Mouse (Mus musculus) activated CD4-positive, CD25-positive, alpha-beta regulatory T cell, adult 4 months (primary cell): ENCODE measurements around the gene Fzd5. TPM values are rescaled to one million over a fixed set of nuclear protein-coding genes. Genes with fewer than 3 reads are reported as not detected.

ENCODE experiments used
- ATAC-seq: one replicate; pipeline ENCODE4 v1.8.0; 2017
- polyA plus RNA-seq, 2 experiments: library from polyadenylated mRNA; unstranded; fragments of 100-300 nt; shearing (Covaris generic); gene quantifications; one replicate each; pipeline ENCODE4 v1.2.1; 2017

Gene Fzd5
- under 1 TPM; 0.53 to 0.64 TPM for polyA plus RNA-seq

DNA sequence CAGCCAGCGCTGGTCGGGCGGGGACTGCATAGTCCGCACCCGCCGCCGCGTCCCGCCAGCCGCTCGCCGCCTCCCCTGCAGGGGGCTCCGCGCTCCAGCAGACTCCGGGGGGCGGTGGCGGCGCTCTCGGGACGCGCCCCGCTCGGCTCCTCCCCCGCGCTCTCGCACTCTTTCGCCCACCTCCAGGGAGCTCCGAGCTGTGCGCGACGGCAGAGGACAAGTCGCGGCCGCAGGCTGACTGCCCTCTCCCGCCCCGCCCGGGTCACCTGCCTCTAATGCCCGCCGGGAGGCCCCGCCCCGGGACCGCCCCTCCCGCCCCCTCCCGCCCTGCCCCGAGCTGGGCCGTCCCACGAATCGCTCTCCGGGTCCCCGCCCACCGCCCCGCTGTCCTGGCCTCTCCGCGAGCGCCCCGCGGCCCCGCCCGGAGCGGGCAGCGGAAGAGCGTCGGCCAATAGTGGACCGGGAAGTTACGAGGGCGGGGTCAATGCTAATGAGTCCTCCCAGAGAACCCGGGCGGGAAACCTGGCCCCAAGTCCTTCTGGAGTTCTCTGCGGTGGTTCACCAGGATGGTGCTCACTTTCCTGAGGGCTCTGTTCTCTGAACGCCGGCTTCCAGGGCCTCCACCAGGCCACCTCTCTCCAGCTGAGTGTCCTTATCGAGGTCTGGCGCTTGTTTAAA, at the start of gene Fzd5:
TSS of gene Fzd5 (minus strand) at position 250 of the 678 bp plus-strand sequence.
- peak; percentile 78 for ATAC-seq

DNA sequence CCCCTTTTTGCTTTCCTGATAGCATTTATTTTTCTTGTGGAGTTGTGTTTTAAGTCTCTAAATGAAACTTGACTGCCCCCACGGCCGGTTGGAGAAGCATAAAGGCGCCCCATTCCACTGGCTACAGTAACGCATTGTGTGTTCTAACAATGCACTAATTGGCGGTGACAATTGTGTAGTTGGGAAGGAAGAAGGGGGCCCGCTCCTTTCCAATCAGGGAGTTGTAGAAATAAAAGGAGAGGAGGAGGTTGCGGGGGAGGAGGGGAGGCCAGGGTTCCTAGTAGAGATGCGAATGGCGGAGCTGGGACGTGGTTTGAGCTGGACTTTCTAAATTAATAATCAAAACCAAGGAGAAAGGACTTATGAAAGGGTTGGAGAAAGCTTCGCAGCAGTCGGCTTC, 42.3 kb upstream of the Fzd5 start:
- ATAC-seq, result no peak

DNA sequence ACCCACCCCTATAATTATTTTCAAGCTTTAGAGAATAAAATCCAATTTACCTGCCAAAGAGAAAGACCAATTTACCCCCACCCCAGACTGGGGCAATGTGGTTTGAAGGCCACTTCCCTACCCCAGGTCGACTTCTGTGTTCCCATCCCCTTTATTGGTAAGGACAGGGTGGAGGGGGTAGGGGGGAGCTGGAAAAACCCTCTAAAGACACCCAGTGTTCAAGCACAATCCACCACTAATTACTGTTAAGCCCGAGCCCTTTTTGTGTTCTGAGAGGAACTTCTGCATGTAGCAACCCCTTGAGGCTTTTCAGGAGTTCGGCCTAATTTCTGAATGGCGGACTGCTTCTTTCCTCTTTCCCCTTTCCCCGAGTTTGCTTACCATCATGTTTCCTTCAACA, 41.9 kb upstream of the Fzd5 start:
- ATAC-seq, result no peak

DNA sequence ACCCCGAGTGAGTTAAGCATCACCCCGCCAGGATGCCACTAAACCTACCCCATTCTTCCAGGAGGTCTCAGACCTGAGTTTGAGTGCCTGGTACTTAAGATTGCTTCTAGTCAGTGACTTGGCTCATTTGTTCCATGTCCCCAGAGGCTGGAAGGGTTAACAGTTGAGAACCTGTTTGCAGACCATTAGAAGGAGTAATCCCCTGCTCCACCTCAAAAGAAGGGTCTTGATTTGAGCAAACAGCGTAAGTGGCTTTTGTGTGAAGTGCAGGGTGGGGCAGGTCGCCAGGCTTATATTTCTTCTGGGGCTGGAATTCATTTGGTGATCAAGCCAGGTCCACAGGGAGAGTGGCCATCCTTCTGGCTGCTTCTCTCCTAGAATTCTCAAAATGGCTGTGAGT, 35.8 kb upstream of the Fzd5 start:
- no peak for ATAC-seq

DNA sequence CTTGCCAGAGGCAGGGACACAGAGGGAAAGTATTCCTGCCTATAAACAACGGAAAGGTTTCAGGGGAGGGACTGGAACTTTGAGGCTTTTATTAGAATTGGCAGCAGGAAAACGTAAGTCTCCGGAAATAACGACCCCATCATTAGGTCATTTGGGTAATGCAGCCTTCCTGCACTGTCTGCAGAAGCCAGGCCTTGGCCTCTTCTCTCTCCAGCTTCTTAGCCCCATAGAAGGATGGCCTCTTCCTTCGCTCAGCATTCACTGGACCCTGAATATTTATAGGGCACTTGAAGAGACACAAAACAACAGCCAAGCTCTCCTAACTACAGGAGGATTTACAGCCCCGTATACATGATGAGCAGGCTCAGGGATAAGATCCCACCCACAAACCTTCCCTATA, 32.6 kb upstream of the Fzd5 start:
- no peak for ATAC-seq

DNA sequence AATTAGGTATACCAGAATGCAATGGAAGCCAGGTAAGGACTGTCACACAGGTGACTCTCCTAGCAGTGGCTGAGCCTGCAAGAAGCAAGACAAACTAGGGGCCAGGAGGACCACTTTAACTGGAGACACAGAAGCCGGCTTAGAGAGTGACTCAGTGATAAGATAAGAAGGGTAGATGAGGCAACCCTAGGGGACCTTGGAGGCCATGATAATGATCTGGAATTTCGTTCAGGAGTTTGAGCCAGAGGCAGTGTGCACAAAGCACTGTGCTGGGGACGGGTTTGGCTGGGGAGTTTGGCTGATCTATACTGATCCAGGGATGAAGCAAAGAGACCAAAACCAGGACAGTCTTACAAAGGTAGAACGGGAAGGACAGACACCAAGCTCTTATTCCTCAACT, 24.1 kb upstream of the Fzd5 start:
- no peak for ATAC-seq

DNA sequence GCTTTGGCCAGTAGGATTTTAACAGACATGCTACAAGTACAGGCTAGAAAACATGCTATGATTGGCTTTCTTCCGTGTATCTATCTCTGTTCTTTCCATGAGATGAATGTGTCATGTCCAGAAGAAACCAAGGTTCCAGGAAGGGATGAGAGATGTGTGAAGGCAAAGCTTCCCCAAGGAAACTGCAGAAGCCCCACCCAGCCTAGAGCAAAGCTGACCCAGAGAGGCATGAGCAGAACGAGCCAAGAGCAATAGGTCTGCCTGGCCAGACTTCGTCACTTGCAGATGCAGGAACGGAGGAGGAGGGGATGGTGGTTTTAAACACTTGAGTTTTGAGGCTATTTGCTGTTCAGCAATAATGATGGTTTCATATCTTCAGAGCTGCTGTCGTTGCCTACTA, 20.2 kb upstream of the Fzd5 start:
- ATAC-seq, result no peak

DNA sequence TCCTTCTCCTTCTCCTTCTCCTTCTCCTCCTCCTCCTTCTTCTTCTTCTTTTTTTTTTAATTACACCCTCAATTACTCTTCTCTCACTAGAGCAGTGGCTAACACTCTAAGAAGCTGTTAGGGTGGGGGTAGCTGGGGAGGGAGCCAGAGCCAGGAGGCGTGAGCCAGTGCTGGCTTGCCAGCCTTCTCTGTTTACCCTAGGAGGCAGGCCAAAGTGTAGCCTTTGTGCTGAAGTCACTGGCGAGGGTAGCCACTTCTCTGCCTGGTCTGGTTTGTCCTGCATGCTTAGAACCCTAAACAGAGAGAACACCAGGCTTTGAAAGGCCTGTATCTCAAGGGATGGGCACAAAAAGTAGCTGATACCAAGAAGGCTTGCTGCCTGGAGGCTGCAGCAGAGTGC, 19.7 kb upstream of the Fzd5 start:
- no peak for ATAC-seq

DNA sequence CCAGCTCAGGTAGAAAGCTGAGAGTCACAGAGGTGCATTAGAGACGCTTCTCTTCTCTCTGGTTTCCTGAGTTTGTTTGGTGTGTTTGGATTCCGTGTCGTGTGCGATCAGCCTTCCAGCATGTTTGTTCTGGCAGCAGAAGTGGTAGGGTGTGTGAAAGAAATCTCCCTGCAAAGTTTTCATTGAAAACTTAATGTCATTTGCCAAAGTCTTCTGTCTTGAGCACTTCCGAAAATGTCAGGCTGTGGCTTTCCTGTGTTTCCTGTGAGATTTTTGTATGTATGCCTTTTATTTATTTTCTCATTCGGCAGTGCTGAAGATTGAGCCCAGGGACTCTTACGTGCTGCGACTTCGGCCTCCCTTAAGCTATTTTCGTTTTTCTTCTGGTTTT, 19.1 kb upstream of the Fzd5 start:
- ATAC-seq, result no peak

DNA sequence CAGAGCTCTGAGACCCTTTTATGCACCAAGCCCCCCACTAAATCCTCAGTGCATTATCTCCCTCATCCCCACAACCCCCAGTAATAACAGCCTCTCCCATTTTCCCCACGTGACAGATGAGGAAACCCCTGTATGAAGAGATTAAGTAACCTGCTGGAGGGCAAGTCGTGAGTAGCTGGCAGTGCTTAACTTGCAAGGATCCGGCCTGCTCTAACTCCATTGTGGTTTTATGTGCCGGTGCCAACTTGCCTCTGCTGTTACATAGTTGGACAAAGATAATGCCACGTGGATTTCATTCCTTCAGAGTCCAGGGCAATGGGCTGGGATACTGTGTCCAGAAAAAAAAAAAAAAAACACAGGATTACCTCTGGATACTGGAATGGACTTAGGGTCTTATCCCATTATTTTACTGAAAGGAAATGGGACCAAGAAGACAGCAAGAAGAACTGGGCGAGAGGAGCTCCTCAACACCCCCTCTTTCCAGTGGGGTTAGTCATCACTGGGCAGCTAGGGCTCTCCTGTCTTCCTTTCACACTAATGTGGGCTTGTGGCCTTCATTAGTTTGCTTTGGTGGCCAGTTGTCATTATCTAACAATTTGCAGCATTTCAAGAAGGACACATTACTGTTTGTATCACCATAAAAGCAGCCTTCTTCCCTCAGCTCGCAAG, 18.6 kb upstream of the Fzd5 start:
- ATAC-seq, result no peak

DNA sequence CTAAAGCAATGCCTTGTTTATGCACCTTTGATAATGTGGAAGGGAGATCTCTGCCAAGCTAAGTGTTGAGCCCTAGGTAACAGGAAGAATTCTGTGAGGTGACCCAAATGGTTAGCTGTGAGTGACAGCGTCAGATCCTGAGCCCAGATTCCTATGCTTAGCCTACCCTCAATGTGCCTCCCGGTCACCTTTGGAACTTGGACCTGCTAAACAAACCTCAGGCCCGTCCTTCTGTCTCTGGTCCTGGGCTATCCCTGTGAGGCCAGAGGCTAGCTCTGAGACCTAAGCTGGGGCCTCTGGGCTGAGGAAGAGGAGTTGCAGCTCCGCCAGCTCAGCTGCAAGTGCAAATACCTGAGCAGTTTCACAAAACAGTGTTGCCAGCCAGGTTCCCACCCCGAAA, 17.1 kb upstream of the Fzd5 start:
- no peak for ATAC-seq

DNA sequence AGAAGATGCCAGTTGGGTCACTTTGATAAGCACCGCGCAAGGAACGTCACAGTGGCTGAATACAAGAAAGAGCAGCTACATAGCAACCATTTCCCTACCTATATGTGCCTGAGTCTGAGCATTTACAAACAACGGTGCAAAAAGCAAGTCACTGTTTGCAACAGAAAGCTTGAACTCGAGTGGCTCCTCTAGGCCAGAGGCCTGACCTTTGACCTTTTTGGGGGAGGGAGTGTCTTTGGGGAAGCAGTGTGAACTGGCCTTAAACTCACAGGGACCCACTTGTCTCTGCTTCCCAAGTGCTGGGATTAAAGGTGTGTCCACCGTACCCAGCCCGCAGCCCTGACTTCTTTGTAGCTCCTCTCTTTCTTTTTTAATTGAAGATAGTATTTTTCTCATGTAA, 16.1 kb upstream of the Fzd5 start:
- ATAC-seq, result no peak

DNA sequence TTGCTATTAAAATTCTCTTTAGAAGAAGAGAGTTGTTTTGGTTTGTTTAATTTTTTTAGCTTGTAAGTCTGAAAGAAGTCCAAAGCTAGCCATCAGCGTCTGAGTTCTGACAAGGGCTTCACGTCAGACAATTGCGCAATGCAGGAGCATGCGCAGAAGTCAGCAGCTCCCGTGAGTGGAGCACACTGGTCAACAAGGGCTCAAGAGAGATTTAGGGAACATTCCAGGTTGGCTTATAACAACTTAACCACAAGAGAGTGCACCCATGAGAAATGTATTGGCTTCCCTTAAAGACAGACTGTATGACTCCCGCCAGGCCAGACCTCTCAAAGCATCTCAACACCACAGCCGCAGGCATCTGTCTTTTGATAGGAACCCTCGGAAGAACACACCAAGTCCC, 15.6 kb upstream of the Fzd5 start:
- no peak for ATAC-seq

DNA sequence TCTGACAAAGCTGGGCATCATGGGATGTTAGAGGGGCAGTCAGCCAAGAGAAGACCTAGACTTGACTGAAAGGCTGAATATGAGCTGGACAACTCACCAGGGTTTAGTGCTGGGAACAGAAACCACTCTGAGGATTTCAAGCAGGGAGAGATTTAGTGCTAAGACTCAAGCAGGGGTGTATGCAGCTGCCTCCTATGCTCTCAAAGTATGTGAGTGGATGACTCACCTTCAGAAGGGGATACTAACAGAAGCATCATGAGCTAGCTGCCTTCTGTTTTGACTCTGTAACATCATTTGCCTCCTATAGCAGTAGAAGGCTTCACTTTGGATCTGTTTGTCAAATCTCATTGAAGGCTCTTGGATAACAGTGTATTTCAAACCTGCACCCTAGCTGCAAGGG, 7.1 kb upstream of the Fzd5 start:
- no peak for ATAC-seq

DNA sequence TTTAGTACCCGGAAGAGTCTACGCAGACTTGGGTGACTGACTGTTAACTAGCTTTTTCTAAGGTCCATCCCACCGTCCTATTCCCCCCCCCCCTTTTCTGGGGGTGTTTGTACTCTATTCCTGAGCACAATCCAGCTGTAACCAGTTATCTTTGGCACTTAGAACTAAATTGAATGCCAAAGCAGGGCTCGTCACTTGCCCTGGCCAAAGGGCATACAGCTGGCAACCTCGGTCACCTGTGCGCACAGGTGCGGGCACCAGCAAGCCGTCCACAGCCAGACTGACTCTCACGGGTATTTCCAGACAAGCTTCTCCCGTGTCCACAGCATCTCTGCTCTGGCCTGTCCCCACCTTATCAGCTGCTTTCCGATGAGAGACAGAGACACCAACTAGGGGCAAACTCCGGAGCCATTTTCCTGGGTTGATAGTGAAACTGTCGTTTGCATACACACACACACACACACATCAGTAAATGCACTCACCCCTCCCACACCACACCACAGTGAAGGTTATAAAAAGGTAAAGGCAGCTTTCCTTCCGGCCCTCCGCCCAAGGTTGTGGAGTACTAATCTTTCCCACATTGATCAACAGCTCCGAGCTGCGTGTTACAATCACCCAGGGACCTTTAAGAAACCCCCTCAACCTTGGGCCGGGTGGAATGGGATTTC, 5.3 kb upstream of the Fzd5 start:
- no peak for ATAC-seq

DNA sequence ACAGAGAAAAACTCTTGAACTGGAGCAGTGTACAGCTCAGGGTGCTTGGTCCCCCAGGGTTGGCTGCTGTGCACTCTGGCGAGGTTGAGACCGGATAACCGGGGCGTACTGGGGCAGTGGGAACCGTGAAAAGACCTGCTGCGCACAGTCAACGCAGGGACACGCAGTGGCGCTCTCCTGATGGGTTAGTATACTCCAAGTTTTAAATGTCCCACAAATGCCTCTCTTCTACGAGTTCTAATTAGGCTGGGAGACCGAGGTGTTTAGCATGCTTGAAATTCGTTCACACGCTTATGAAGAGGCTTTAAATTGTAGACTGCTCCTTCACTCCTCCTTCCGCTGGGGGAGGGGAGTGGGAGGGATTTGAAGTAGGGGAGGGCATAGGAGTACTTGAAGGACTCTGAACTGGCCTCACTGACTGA, 1.1 kb upstream of the Fzd5 start:
- no peak for ATAC-seq

DNA sequence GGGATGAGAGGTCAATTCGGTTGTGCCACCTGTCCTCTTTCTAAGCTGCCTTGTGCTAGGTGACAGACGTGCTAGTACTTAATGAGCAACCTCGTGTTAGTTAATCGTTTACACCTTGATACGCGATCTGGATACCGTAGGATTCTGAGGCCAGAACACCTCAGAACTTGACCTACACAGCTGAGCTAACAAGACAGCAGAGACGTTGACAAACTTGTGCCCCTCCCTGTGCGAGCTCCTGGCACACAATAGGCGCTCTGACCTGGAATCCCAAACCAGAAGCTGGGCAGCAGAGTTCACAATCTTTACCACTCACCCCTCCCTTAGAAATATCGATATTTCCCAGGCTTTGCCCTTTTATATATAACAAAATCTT, 617 bp upstream of the Fzd5 start:
- ATAC-seq, result peak; percentile 10

DNA sequence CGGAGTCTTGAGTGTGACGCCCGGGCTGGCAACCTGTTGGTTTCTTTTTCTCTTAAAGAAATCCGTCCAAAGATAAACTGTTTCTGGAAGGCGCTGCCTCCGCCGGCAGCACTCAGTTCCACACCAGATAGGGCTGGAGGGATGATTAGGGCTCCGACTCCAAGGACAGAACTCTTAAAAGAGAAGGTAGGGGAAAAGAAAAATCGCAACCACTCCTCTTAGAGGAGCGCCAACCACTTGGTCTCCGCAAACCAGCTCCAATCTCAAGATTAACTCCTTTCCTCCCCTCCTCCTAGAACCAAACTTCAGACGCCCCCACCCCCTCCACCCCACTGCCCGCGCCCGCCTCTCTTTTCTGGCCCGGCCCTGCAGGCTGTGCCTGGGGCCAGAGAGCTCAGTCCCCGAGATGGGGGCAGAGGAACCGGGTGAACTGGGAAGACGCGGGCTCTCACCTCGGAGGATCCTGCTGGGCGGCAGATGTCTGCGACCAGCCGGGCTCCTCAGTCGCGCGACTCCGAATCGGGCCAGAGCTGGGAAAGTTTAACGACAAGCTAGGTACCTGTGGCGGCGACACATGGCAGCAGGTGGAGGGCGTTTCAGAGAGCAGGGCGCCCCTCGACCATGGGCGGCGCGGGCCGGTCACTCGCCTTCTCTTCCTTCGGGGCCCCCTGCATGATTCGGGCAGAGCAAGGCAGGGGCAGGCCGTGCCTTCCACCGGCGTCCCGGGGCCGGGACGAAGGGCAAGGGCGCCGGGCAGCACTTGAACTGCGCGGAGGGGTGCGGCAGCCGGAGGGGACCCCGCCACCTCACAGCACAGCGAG, 660 bp downstream of the Fzd5 start:
- ATAC-seq, result peak; percentile 1

DNA sequence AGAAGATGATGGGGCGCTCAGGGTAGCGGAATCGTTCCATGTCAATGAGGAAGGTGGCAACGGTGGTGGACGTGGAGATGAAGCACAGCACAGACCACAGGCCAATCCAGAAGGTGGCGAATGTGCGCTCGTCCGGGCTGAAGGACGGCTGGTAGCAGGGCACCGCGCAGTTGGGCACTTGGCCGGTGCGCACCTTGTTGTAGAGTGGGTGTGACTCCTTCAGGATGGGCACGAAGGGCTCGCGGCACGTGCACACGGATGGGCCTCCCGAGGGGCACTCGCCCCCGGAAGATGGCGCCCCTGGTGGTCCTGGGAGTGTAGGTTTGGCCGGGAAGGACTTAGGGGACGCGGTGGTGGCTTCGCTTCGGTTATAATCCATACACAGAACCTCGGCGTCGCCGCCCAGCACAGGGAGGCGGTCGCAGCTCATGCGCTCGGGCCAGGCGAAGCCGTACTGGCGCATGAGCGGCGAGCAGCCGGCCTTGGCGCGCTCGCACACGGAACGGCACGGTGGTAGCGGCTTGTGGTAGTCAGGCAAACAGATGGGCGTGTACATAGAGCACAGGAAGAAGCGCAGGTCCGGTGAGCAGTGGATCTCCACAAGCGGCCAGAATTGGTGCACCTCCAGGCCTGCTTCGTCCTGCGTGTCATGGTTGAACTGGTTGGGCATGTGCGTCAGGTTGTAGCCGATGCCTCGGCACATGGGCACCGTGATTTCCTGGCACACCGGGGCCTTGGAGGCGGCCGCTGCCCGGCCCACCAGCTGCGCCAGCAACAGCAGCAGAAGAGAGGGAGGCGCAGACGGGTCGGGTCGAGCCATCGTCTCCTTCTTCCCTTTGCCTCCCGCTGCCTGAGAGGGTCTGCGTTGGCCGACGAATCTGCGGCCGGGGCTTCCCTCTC, 1.5 kb downstream of the Fzd5 start:
- peak; percentile 6 for ATAC-seq

DNA sequence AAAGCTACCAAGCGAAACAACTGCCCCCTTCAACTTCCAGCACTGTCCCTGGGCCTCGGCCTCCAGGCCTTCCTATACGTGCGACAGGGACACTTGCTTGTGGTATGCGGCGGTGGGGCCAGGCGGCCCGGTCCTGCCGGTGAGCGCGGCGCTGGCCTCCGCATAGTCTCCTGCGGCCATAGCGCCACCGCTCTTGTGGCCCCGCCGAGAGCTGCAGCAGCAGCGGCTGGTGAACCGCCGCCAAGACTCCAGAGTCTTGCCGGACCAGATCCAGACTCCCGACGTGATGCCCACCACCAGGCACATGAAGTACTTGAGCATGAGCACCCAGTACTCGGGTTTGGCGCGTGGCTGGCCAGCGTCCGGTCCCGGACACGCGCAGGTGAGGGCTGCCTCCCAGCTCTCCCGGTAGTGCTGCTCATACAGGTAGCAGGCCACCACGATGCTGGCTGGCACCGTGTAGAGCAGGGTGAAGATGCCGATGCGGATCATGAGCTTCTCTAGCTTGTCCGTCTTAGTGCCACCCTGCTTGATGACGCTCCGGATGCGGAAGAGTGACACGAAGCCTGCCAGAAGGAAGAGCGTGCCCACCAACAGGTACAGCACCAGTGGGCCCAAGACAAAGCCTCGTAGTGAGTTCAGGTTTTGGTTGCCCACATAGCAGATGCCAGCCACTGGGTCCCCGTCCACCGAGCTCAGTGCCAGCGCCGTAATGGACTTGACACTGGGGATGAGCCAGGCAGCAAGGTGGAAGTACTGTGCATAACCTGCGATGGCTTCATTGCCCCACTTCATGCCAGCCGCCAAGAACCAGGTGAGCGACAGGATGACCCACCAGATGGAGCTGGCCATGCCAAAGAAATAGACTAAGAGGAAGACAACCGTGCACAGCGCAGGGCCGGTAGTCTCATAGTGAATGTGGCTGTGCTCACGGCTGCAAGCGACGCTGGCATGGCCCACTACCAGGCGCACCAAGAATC, 2.5 kb downstream of the Fzd5 start:
- ATAC-seq, result no peak
